Mouse (Mus musculus) erythroblast, embryonic 14.5 days (primary cell): ENCODE results near the gene Ypel2.

ENCODE experiments used
- GATA1 ChIP-seq: IDR thresholded peaks from 2 replicates; pipeline ENCODE4 v1.6.1; 2012; ENCODE audit warnings: low read length, inconsistent platforms, mixed read lengths
- TAL1 ChIP-seq: IDR thresholded peaks from 3 replicates; pipeline ENCODE4 v1.6.1; 2012; ENCODE audit warnings: low read length, inconsistent platforms, mixed read lengths

DNA sequence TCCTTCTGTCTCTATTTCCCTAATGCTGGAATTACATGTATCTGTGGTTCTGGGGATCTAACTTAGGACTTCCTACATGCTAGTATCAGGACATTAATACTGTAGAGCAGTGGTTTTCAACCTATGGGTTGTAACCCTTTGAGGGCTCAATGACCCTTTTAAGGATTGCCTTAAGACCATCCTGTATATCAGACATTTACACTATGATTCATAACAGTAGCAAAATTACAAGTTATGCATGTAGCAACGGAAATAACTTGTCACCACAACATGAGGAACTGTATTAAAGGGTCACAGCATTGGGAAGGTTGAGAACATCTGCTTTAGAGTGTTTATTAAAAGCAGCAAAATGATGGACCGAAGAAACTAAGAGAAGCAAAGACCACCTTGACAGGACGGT is 26.8 kb downstream of the Ypel2 start:
- TF ChIP-seq GATA1 = no peak
- TF ChIP-seq TAL1 = no peak
